Mouse (Mus musculus): ENCODE results near the gene Cntnap5a.

DNA sequence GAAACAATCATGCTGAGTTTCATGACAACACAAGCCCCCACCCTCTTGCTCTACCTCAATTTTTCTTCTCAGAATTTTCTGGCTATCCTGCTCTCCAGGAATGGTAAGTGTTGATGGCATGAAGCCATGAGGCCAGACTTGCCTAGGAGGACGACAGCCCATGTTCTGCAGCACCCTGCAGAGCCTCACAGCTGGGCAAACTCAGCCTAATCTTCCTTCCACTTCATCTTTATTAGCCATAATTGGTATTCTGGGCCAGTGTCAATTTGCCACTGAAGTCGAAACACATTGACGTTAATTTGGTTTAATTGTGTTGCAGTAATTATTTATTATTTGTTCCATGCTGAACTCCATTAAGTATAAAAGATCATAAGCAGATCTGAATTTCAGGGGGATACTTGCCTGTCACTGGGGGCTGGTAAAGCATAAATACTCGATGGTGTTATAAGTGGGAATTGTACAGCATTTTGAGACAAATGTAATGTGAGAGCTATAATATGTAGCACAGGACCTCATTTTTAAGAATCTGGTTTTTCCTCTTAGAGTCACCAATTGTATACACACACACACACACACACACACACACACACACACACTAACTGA is 770.7 kb downstream of the Cntnap5a start:
- TF ChIP-seq EP300 (IDR thresholded peaks at IDR 0.05; ENCODE audit: low read depth) (no peak), CTCF (IDR thresholded peaks at IDR 0.05; ENCODE audit: low read depth) (no peak)
